Mouse (Mus musculus) midbrain, postnatal 0 days (tissue): Measurements from ENCODE around the gene Sh3pxd2a. TPM values are rescaled to one million over a fixed set of nuclear protein-coding genes. Genes with fewer than 3 reads are reported as not detected.

ENCODE experiments used
- ATAC-seq: fragments of 200-750 bp; cut with Nextera tagmentation; 2 replicates; pipeline ENCODE4 v1.8.0; 2017; ENCODE audit warnings: moderate number of reproducible peaks, mild to moderate bottlenecking, moderate TSS enrichment, moderate library complexity; ENCODE audit not compliant: low FRiP score
- DNase-seq: peaks from one replicate; pipeline ENCODE4 v3.0.0-alpha.2; 2015; ENCODE audit warnings: low spot score
- H3K27ac ChIP-seq: fragments of 300-500 bp; sonication (generic); 2 replicates; pipeline ENCODE4 v1.5.1; 2014; ENCODE audit warnings: low read depth, mild to moderate bottlenecking, low read length, mixed read lengths
- H3K27me3 ChIP-seq: fragments of 300-500 bp; sonication (generic); 2 replicates; pipeline ENCODE4 v1.6.1; 2014; ENCODE audit warnings: low read length, control low read depth, mixed read lengths; ENCODE audit not compliant: insufficient read depth
- H3K36me3 ChIP-seq: fragments of 300-500 bp; sonication (generic); 2 replicates; pipeline ENCODE4 v1.6.1; 2014; ENCODE audit warnings: low read length, control low read depth, mixed read lengths; ENCODE audit not compliant: insufficient read depth
- H3K4me1 ChIP-seq: fragments of 300-500 bp; sonication (generic); 2 replicates; pipeline ENCODE4 v1.6.1; 2014; ENCODE audit warnings: mild to moderate bottlenecking, control low read depth, antibody characterized with exemption, low read length, mixed read lengths; ENCODE audit not compliant: insufficient read depth
- H3K4me2 ChIP-seq: fragments of 300-500 bp; sonication (generic); 2 replicates; pipeline ENCODE4 v1.6.1; 2014; ENCODE audit warnings: low read depth, mild to moderate bottlenecking, low read length, mixed read lengths; ENCODE audit not compliant: poor library complexity, severe bottlenecking
- H3K4me3 ChIP-seq: fragments of 300-500 bp; sonication (generic); 2 replicates; pipeline ENCODE4 v1.5.1; 2014; ENCODE audit warnings: low read depth, mild to moderate bottlenecking, low read length, moderate library complexity
- H3K9ac ChIP-seq: fragments of 300-500 bp; sonication (generic); replicated peaks from 2 replicates; pipeline ENCODE4 v1.6.1; 2014; ENCODE audit warnings: mild to moderate bottlenecking, low read length, moderate library complexity, mixed read lengths; ENCODE audit not compliant: poor library complexity, severe bottlenecking
- H3K9me3 ChIP-seq: fragments of 300-500 bp; sonication (generic); 2 replicates; pipeline ENCODE4 v1.6.1; 2016; ENCODE audit warnings: low read length, control low read depth
- CTCF ChIP-seq: IDR thresholded peaks from 2 replicates; pipeline ENCODE4 v1.5.1; 2016; ENCODE audit warnings: antibody characterized with exemption, mild to moderate bottlenecking
- WGBS: fragments of 180-500 bp; shearing (Covaris S2); extraction: QIAGEN DNeasy Blood & Tissue Kit; methylation state at CpG from one replicate; pipeline ENCODE4 v1.1.7; 2014; 5-methylcytosine and 5-hydroxymethylcytosine counted together
- polyA plus RNA-seq: library from polyadenylated mRNA; unstranded; fragments of >200 nt; fragmentation: Nextera tagmentation; extraction: Ambion mirVana; gene quantifications from 2 replicates; pipeline ENCODE4 v1.2.1, GENCODE M21; 2015
- total RNA-seq: library from RNA; depleted of rRNA; stranded (reverse); fragments of >200 nt; gene quantifications from 2 replicates; pipeline ENCODE4 v1.2.3, GENCODE M21; 2014

The Sh3pxd2a gene
- total and polyA plus RNA-seq, 2 experiments from 2014 or later, result 1.5 to 21.0 TPM

DNA sequence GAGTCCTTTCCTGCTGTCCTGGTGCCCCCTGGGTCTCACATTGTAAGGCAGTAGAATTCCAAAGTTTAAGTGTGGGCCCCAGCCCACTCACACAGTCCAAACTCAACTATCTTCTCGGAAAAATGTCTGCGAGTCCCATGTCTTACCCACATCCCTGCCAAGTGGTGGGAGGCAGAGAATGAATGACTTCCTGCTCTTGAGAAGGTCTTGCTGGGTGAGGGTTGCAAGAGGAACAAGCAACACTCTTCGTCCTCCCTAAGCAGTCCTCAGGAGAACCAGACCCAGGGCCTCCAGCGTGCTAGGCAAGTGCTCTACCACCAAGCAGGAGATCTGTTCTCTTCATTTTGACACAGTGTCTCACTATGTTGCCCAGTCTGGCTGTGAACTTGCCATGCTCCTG is 222.0 kb downstream of the Sh3pxd2a start:
- H3K4me1 ChIP-seq, result no peaks in the 10 kb centered on the region
- H3K4me2 ChIP-seq, result no peak overlapping the region
- no peak overlapping the region for H3K27ac ChIP-seq
- no peak overlapping the region for H3K4me3 ChIP-seq
- WGBS, result 98% methylated on average over 4 of the region's 4 CpGs
- no peak for ATAC-seq
- no peak for TF ChIP-seq CTCF
- H3K27me3 ChIP-seq, result no peaks in the 10 kb centered on the region
- H3K9ac ChIP-seq, result no peak overlapping the region
- DNase-seq, result no peak
- H3K36me3 ChIP-seq, result peaks cover 3% of the 10 kb centered on the region; the same call in 1 of the 2 replicates
- no peaks in the 10 kb centered on the region for H3K9me3 ChIP-seq

DNA sequence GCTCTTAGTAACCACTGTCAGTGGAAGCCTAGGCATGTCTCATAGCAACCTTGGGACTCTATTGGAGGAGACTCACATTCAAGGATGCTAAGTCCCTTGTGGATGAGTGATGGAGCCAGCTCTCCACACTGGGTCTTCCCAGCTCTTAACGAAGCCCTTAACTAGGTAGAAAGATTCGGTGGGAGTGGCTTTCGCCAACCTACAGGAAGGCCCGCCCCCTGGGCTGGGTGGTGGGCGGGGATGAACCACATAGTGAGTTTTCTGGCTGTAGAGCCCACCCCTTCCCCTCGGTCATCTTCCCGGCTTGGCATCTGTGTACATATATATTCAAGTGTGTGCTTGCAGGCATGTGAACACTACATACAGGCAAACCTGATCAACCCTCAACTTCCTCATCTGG is 223.2 kb downstream of the Sh3pxd2a start:
- H3K27me3 ChIP-seq, result no peaks in the 10 kb centered on the region
- WGBS, result 57% methylated on average over 7 of the region's 7 CpGs
- no peak overlapping the region for H3K27ac ChIP-seq
- no peak overlapping the region for H3K9ac ChIP-seq
- TF ChIP-seq CTCF, result no peak
- H3K36me3 ChIP-seq, result peaks cover 3% of the 10 kb centered on the region; the same call in 1 of the 2 replicates
- H3K4me3 ChIP-seq, result no peak overlapping the region
- DNase-seq (no peak), ATAC-seq (no peak)
- H3K9me3 ChIP-seq, result no peaks in the 10 kb centered on the region
- no peaks in the 10 kb centered on the region for H3K4me1 ChIP-seq
- no peak overlapping the region for H3K4me2 ChIP-seq

DNA sequence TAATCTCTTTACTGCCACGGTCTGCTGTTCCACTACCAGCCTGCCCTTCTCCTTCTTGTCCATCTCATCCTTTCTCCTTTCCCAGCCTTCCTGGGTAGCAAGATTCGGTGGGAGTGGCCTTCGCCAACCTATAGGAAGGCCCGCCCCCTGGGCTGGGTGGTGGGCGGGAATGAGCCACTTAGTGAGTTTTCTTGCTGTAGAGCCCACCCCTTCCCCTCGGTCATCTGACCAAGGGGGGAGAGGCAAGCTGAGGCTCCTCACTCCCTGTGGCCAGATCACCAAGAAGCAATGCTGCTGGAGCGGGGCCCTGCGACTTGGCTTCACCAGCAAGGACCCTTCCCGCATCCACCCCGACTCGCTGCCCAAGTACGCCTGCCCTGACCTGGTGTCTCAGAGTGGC is 224.1 kb downstream of the Sh3pxd2a start:
- DNase-seq (no peak), ATAC-seq (no peak)
- TF ChIP-seq CTCF, result no peak
- Histone ChIP-seq H3K4me2 (no peak overlapping the region), H3K27me3 (no peaks in the 10 kb centered on the region), H3K27ac (no peak overlapping the region), H3K4me1 (no peaks in the 10 kb centered on the region), H3K36me3 (peaks cover 3% of the 10 kb centered on the region; the same call in 1 of the 2 replicates), H3K9ac (no peak overlapping the region), H3K4me3 (no peak overlapping the region), H3K9me3 (no peaks in the 10 kb centered on the region)
- 43% methylated on average over 12 of the region's 12 CpGs for WGBS

DNA sequence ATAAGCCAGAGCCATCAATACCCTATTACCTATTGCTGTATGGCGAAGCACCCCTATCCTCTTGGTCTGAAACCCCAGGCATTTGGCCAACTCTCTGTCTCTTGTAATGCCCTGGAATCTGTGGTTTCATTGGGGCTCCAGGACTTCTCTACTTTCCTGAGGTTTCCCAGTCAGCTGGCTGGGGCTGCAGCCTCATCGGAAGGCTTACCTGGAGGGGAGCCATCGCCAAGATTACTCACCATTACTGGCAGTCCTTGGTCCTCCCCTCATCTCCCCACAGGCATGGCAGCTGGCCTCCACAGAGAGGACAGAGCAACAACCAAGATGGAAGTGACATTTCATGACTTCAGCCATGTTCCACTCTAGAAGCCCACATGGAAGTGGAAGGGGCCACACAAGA is 231.1 kb downstream of the Sh3pxd2a start:
- WGBS, result 83% methylated on average over 3 of the region's 3 CpGs
- H3K27ac ChIP-seq, result no peak overlapping the region

DNA sequence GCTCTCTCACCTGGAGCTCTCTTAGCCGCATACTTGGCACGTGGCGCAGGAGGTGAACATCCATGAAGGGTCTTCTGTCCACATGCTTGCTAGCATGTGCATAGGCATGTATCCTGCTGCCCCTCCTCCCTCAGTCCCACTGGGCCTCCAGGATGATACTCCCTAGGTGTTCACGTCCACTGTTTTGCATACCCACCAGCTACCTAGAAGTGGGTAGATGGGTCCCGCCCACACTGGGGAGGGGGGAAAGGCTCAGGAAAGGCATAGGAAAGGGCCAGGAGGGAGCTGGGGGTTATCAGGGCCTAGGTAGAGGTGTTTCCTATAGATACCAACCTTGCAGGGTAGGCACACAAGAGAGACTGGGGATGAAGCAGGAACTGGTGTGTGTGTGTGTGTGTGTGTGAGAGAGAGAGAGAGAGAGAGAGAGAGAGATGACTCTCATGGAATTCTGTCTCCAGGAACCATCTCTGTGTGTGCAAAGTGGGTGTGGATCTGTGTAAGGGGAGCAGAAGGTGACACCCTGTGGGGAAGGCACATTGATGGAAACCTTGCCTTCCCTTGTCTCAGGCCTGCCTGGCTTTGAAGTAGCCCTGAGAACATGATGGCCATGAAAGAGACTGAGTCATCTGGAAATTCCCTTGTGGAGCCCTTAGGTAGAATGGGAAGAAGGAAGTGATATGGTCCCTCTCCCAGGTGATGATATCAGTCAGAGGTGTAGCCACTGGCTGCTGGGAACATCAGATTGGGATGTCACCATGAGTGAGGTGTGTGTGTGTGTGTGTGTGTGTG is 231.9 kb downstream of the Sh3pxd2a start:
- H3K4me2 ChIP-seq, result no peak overlapping the region
- H3K4me3 ChIP-seq, result no peak overlapping the region
- H3K9me3 ChIP-seq, result no peaks in the 10 kb centered on the region
- 96% methylated on average over 5 of the region's 5 CpGs for WGBS
- H3K9ac ChIP-seq, result no peak overlapping the region
- DNase-seq (no peak), ATAC-seq (no peak)
- no peak for TF ChIP-seq CTCF
- H3K27ac ChIP-seq, result no peak overlapping the region
- H3K27me3 ChIP-seq, result no peaks in the 10 kb centered on the region
- H3K36me3 ChIP-seq, result no peaks in the 10 kb centered on the region
- H3K4me1 ChIP-seq, result peaks cover 5% of the 10 kb centered on the region; the same call in 1 of the 2 replicates

More for the DNA sequence above, 231.1 kb downstream of the Sh3pxd2a start:
- TF ChIP-seq CTCF, result no peak
- peaks cover 5% of the 10 kb centered on the region; the same call in 1 of the 2 replicates for H3K4me1 ChIP-seq
- no peaks in the 10 kb centered on the region for H3K27me3 ChIP-seq
- DNase-seq (no peak), ATAC-seq (no peak)
- H3K4me3 ChIP-seq, result no peak overlapping the region
- no peak overlapping the region for H3K4me2 ChIP-seq
- H3K9ac ChIP-seq, result no peak overlapping the region
- no peaks in the 10 kb centered on the region for H3K36me3 ChIP-seq
- H3K9me3 ChIP-seq, result no peaks in the 10 kb centered on the region

DNA sequence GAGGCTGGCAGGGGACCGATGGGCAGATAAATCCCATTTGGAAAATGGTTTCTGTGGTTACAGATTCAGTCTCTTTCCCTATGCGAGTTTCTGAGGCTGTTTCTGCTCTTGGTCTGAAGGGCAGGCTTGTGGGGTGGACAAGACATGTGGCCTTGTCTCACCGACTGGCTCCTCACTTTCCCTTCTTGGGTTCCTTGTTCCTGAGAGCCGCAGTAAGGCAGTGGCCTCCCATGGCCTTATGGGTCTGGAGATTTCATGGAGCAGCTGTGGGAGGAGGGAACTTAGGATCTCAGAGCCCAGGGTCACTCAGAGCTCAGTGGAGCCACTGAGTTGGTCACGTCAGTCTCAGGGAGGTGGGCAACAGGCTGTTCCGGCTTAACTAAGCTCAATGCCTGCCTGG is 232.8 kb downstream of the Sh3pxd2a start:
- H3K27ac ChIP-seq, result no peak overlapping the region
- DNase-seq (no peak), ATAC-seq (no peak)
- H3K4me2 ChIP-seq, result no peak overlapping the region
- H3K27me3 ChIP-seq, result no peaks in the 10 kb centered on the region
- 78% methylated on average over 6 of the region's 6 CpGs for WGBS
- no peaks in the 10 kb centered on the region for H3K9me3 ChIP-seq
- TF ChIP-seq CTCF, result no peak
- H3K4me3 ChIP-seq, result no peak overlapping the region
- H3K9ac ChIP-seq, result no peak overlapping the region
- H3K36me3 ChIP-seq, result no peaks in the 10 kb centered on the region
- peaks cover 5% of the 10 kb centered on the region; the same call in 1 of the 2 replicates for H3K4me1 ChIP-seq
